Mouse (Mus musculus): ENCODE measurements around the gene Hist2h3c1.
"Not testable (repeated sequence)": the region's sequence is repeated elsewhere in the genome, so short reads cannot be mapped to it uniquely, and the experiment has no call there.

The Hist2h3c1 gene

GRCm38 (mm10) chr3:96260220-96260619, 13.7 kb downstream of the Hist2h3c1 start:
- no peak for DNase-seq

GRCm38 (mm10) chr3:96261623-96262022, 15.1 kb downstream of the Hist2h3c1 start:
- DNase-seq = no peak

GRCm38 (mm10) chr3:96262216-96262875, 15.9 kb downstream of the Hist2h3c1 start:
- DNase-seq = peak; percentile 76

GRCm38 (mm10) chr3:96262979-96263550, 16.6 kb downstream of the Hist2h3c1 start, which contains the start of gene Hist2h4:
TSS of gene Hist2h4 (minus strand) at chr3:96263311.
- peak; percentile 97 for DNase-seq

GRCm38 (mm10) chr3:96263558-96264403, 17.3 kb downstream of the Hist2h3c1 start:
- DNase-seq = peak; percentile 73

- no peak for DNase-seq
Observed at GRCm38 (mm10) chr3:96264404-96264949, 18.0 kb downstream of the Hist2h3c1 start.

GRCm38 (mm10) chr3:96266132-96266710, 19.7 kb downstream of the Hist2h3c1 start:
- no peak for DNase-seq

GRCm38 (mm10) chr3:96267541-96267940, 21.1 kb downstream of the Hist2h3c1 start:
- DNase-seq = no peak

GRCm38 (mm10) chr3:96268051-96268775, 21.7 kb downstream of the Hist2h3c1 start, which contains the start of gene Hist2h3b:
TSS of gene Hist2h3b (plus strand) at chr3:96268654.
- peak; percentile 81 for DNase-seq

- peak; percentile 33 for DNase-seq
Observed at GRCm38 (mm10) chr3:96268776-96269378, 22.4 kb downstream of the Hist2h3c1 start.

GRCm38 (mm10) chr3:96269511-96270474, 23.3 kb downstream of the Hist2h3c1 start, which contains the start of gene Hist2h2bb:
TSS of gene Hist2h2bb (plus strand) at chr3:96269752.
- peak; percentile 90 for DNase-seq

GRCm38 (mm10) chr3:96273591-96274465, 27.3 kb downstream of the Hist2h3c1 start:
- no peak for DNase-seq

- DNase-seq = no peak
Observed at GRCm38 (mm10) chr3:96277428-96277799, 30.9 kb downstream of the Hist2h3c1 start.

- DNase-seq = peak; percentile 85
Observed at GRCm38 (mm10) chr3:96277800-96278624, 31.5 kb downstream of the Hist2h3c1 start.

- DNase-seq = no peak
Observed at GRCm38 (mm10) chr3:96280660-96281059, 34.2 kb downstream of the Hist2h3c1 start.

- no peak for DNase-seq
Observed at GRCm38 (mm10) chr3:96284457-96284856, 38.0 kb downstream of the Hist2h3c1 start.

GRCm38 (mm10) chr3:96287334-96287733, 40.8 kb downstream of the Hist2h3c1 start:
- not testable (repeated sequence) for DNase-seq

- no peak for DNase-seq
Observed at GRCm38 (mm10) chr3:96289201-96289600, 42.7 kb downstream of the Hist2h3c1 start.

Measured in kidney, adult 18-20 months (tissue).